ENCODE assay signal across 15 mouse cellular contexts in the genomic region with DNA sequence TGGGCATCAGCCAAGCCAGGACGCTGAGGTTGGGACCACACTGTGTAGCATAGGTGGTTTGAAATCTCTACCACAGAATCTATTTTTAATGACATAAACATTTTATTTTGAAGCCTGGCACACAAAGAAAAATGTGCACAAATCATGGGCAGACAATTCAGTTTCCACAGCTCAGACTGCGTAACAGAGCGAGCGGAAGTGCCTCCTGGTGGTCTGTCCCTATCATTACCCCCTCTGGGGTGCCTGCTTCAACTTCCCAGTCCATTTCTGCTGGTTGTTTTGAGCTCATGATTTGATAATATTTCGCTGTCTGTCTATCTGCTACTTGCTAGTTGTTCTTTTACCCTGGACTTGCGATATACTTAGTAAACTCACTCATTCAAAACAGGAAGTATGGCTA. TPM values are rescaled to one million over a fixed set of nuclear protein-coding genes. Genes with fewer than 3 reads are reported as not detected.
DNase-seq lines count a peak whose midpoint lies in the region; ATAC-seq and TF ChIP-seq lines count a peak whose summit lies in the region.
"Had no signal": no experiment of that assay in that cellular context is flagged by ENCODE, and none has a peak within 500 bp of the region (broad histone marks: within the 10 kb centered on the region; RNA-seq: fewer than 3 reads in every experiment).

No protein-coding gene starts in this region.

- TF ChIP-seq EP300 in stomach, postnatal 0 days (optimal IDR thresholded peaks at IDR 0.05): no peak

- DNase-seq in heart, adult 11 months: peak; percentile 31
- DNase-seq in midbrain, postnatal 0 days (ENCODE audit: low spot score): peak; percentile 51
- DNase-seq in midbrain, embryonic 10.5 days (ENCODE audit: low spot score): no peak
- peak; percentile 35 for DNase-seq in R1 (ENCODE audit: low read depth, low spot score)
- no peak for DNase-seq in stomach, postnatal 0 days (ENCODE audit: low spot score)
- no peak for DNase-seq in urinary bladder, postnatal 4 days (ENCODE audit: low spot score in 2 of 2)
- DNase-seq in adipocyte (ENCODE audit: low spot score): no peak
- DNase-seq: adrenal gland, adult 2 months; heart, postnatal 36 days; kidney, adult 11 months; liver, postnatal 0 days; thymus, postnatal 14 days had no signal

- no peaks in the 10 kb centered on the region for H3K9me3 ChIP-seq in heart, embryonic 11.5 days (replicated peaks; ENCODE audit: control insufficient read depth, low read length)
- no peaks in the 10 kb centered on the region for H3K9me3 ChIP-seq in midbrain, postnatal 0 days (ENCODE audit: low read length)
- H3K9me3 ChIP-seq in midbrain, embryonic 10.5 days (replicated peaks): no peaks in the 10 kb centered on the region
- no peaks in the 10 kb centered on the region for H3K9me3 ChIP-seq in stomach, postnatal 0 days (ENCODE audit: control insufficient read depth, low read length)
- H3K9me3 ChIP-seq: forebrain, embryonic 15.5 days; G1E had no signal

- H3K27me3 ChIP-seq in heart, embryonic 11.5 days (ENCODE audit: control insufficient read depth, insufficient read depth, low read length): no peaks in the 10 kb centered on the region
- H3K27me3 ChIP-seq in midbrain, postnatal 0 days (ENCODE audit: insufficient read depth, low read length): no peaks in the 10 kb centered on the region
- peaks cover 26% of the 10 kb centered on the region for H3K27me3 ChIP-seq in midbrain, embryonic 10.5 days (ENCODE audit: low read depth, poor library complexity, severe bottlenecking)
- no peaks in the 10 kb centered on the region for H3K27me3 ChIP-seq in stomach, postnatal 0 days (ENCODE audit: control insufficient read depth, insufficient read depth, low read length)

- no peaks in the 10 kb centered on the region for H3K36me3 ChIP-seq in heart, embryonic 11.5 days (ENCODE audit: control insufficient read depth, insufficient read depth, low read length)
- no peaks in the 10 kb centered on the region for H3K36me3 ChIP-seq in midbrain, postnatal 0 days (ENCODE audit: insufficient read depth, low read length)
- H3K36me3 ChIP-seq in midbrain, embryonic 10.5 days: no peaks in the 10 kb centered on the region
- no peaks in the 10 kb centered on the region for H3K36me3 ChIP-seq in stomach, postnatal 0 days (ENCODE audit: control insufficient read depth, insufficient read depth, low read length)
- H3K36me3 ChIP-seq: forebrain, embryonic 15.5 days; G1E had no signal

- peak; percentile 52 for TF ChIP-seq CTCF in midbrain, postnatal 0 days (IDR thresholded peaks at IDR 0.05)
- peak; percentile 38 for TF ChIP-seq CTCF in stomach, postnatal 0 days (IDR thresholded peaks at IDR 0.05; ENCODE audit: low read depth)

- WGBS in heart, embryonic 11.5 days (ENCODE audit: insufficient replicate concordance): 80% methylated on average over 6 of the region's 6 CpGs
- whole genome bisulfite sequencing in midbrain, postnatal 0 days: 84% methylated on average over 6 of the region's 6 CpGs
- 93% methylated on average over 6 of the region's 6 CpGs for WGBS in midbrain, embryonic 10.5 days
- 82% methylated on average over 6 of the region's 6 CpGs for WGBS in stomach, postnatal 0 days

- ATAC-seq in heart, embryonic 11.5 days (replicated peaks; ENCODE audit: insufficient number of reproducible peaks, low FRiP score, low TSS enrichment): no peak
- 0 out of 2 replicates have a peak, but pooled peaks have one; percentile 13 for ATAC-seq in midbrain, postnatal 0 days (ENCODE audit: low FRiP score)
- ATAC-seq in stomach, postnatal 0 days (ENCODE audit: low FRiP score, low TSS enrichment): no peak
- ATAC-seq: forebrain, embryonic 15.5 days; liver, postnatal 0 days had no signal

- no peak overlapping the region for H3K9ac ChIP-seq in heart, embryonic 11.5 days (ENCODE audit: low read depth, low read length)
- H3K9ac ChIP-seq in midbrain, postnatal 0 days (replicated peaks; ENCODE audit: low read length, poor library complexity, severe bottlenecking): no peak overlapping the region
- H3K9ac ChIP-seq in stomach, postnatal 0 days (ENCODE audit: low read length): no peak overlapping the region
- H3K9ac ChIP-seq: forebrain, embryonic 15.5 days; liver, postnatal 0 days had no signal

- no peaks in the 10 kb centered on the region for H3K4me1 ChIP-seq in heart, embryonic 11.5 days (ENCODE audit: control insufficient read depth, insufficient read depth, low read length)
- no peaks in the 10 kb centered on the region for H3K4me1 ChIP-seq in midbrain, postnatal 0 days (ENCODE audit: insufficient read depth, low read length)
- H3K4me1 ChIP-seq in midbrain, embryonic 10.5 days: peaks cover 15% of the 10 kb centered on the region
- H3K4me1 ChIP-seq in stomach, postnatal 0 days (replicated peaks; ENCODE audit: control insufficient read depth, insufficient read depth): no peaks in the 10 kb centered on the region

- H3K4me3 ChIP-seq in heart, embryonic 11.5 days (ENCODE audit: low read depth, low read length): no peak overlapping the region
- no peak overlapping the region for H3K4me3 ChIP-seq in midbrain, postnatal 0 days (ENCODE audit: low read depth, low read length)
- no peak overlapping the region for H3K4me3 ChIP-seq in midbrain, embryonic 10.5 days
- H3K4me3 ChIP-seq in stomach, postnatal 0 days (ENCODE audit: low read depth, low read length): no peak overlapping the region
- H3K4me3 ChIP-seq: forebrain, embryonic 15.5 days had no signal

- no peak overlapping the region for H3K27ac ChIP-seq in heart, embryonic 11.5 days (ENCODE audit: low read depth, low read length)
- no peak overlapping the region for H3K27ac ChIP-seq in midbrain, postnatal 0 days (ENCODE audit: low read depth, low read length)
- H3K27ac ChIP-seq in midbrain, embryonic 10.5 days (replicated peaks): no peak overlapping the region
- no peak overlapping the region for H3K27ac ChIP-seq in stomach, postnatal 0 days (replicated peaks)
- H3K27ac ChIP-seq: forebrain, embryonic 15.5 days had no signal

- no peak overlapping the region for H3K4me2 ChIP-seq in heart, embryonic 11.5 days
- no peak overlapping the region for H3K4me2 ChIP-seq in midbrain, postnatal 0 days (ENCODE audit: low read depth, low read length, poor library complexity, severe bottlenecking)
- H3K4me2 ChIP-seq in stomach, postnatal 0 days (replicated peaks; ENCODE audit: low read depth): no peak overlapping the region
- H3K4me2 ChIP-seq: forebrain, embryonic 15.5 days had no signal

RNA-seq across cellular contexts. Expression of a gene that starts 10.7 kb away (rescaled TPM):
- polyA plus RNA-seq in heart, embryonic 11.5 days (2014; fragmentation: Nextera tagmentation; extraction: Ambion mirVana): 445 and 545 TPM in 2 replicates
- 85.4 and 116 TPM in 2 replicates for total RNA-seq in midbrain, postnatal 0 days (2014; rRNA removed)
- 184 and 188 TPM in 2 replicates for polyA plus RNA-seq in midbrain, postnatal 0 days (2015; fragmentation: Nextera tagmentation; extraction: Ambion mirVana)
- 591 and 645 TPM in 2 replicates for polyA plus RNA-seq in midbrain, embryonic 10.5 days (2016; fragmentation: Nextera tagmentation; extraction: Ambion mirVana)
- polyA plus RNA-seq in stomach, postnatal 0 days (2015; fragmentation: Nextera tagmentation; extraction: Ambion mirVana): 353 and 375 TPM in 2 replicates

Comparison
In these comparisons a context has a peak if more than half of its experiments do, and no peak if none do; other contexts are left out.
1. DNase-seq: peak in heart, adult 11 months (single experiment), midbrain, postnatal 0 days (single experiment) and R1 (single experiment); none in midbrain, embryonic 10.5 days (single experiment), stomach, postnatal 0 days (single experiment), urinary bladder, postnatal 4 days (0 of 2) and adipocyte (single experiment).